Mouse (Mus musculus) liver, adult 2 months (tissue): ENCODE data around the gene Cog5.

Experiments used
- CTCF ChIP-seq: fragments of 200-500 bp; IDR thresholded peaks from 2 replicates; pipeline ENCODE4 v1.5.1; 2011; ENCODE audit warnings: low read depth, low read length, control low read depth
- POLR2A ChIP-seq: fragments of 200-500 bp; IDR thresholded peaks from 2 replicates; pipeline ENCODE4 v1.6.1; 2011; ENCODE audit warnings: low read length, control low read depth; ENCODE audit not compliant: insufficient read depth; ENCODE audit errors: extremely low read depth

DNA sequence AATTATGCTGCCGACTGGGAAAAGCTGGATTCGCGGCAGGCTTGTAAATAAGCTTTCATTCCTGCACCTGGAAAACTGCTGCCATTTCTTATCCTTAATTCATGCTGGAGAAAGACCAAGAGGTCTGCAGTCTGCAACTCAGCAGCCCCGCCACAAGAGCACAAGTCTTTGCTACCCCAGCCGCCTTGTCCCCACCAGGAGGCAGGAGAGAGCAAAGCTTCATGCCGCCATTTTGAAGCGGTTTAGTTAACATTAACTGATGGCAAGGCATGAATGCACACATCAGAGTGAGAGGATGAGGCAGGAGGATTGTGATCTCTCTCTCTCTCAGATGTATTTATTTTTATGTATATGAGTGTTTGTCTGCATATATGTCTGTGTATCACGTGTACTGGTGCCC, 34.6 kb upstream of the Cog5 start:
- TF ChIP-seq POLR2A = no peak
- TF ChIP-seq CTCF = no peak
